Mouse (Mus musculus): ENCODE measurements at regions not wholly inside any gene's neighbourhood (a gene's known extent, or its start where the extent isn't known, plus 50 kb on each side); places are given as distances from the start of the nearest gene placed in this dataset.

- TF ChIP-seq POLR2A (IDR thresholded peaks at IDR 0.05; ENCODE audit: extremely low read depth, insufficient read depth, low read length), result no peak
- no peak for TF ChIP-seq CTCF (IDR thresholded peaks at IDR 0.05; ENCODE audit: low read depth, low read length)
Observed at GRCm38 (mm10) chr3:56763896-56764295, 537.9 kb downstream of the Tm4sf1 start.

All from liver, adult 2 months (tissue).